Mouse (Mus musculus) left cerebral cortex, postnatal 4 days (tissue): ENCODE data around the gene Pacrg. TPM values are rescaled to one million over a fixed set of nuclear protein-coding genes. Genes with fewer than 3 reads are reported as not detected.

Experiments
- DNase-seq: peaks from one replicate; pipeline ENCODE4 v3.0.0-alpha.2; 2022
- intact Hi-C: fragments of 180-260 bp; cut with DNase I; formaldehyde crosslinking; loops from one replicate; pipeline ENCODE4 v1.15.1; 2025
- total RNA-seq, 2 experiments: library from RNA; stranded (reverse); gene quantifications; 2 replicates each; pipeline ENCODE4 v1.2.3; 2021

Gene Pacrg
- total RNA-seq, 2 experiments from 2014 or later, result 7.7 to 10.6 TPM

DNA sequence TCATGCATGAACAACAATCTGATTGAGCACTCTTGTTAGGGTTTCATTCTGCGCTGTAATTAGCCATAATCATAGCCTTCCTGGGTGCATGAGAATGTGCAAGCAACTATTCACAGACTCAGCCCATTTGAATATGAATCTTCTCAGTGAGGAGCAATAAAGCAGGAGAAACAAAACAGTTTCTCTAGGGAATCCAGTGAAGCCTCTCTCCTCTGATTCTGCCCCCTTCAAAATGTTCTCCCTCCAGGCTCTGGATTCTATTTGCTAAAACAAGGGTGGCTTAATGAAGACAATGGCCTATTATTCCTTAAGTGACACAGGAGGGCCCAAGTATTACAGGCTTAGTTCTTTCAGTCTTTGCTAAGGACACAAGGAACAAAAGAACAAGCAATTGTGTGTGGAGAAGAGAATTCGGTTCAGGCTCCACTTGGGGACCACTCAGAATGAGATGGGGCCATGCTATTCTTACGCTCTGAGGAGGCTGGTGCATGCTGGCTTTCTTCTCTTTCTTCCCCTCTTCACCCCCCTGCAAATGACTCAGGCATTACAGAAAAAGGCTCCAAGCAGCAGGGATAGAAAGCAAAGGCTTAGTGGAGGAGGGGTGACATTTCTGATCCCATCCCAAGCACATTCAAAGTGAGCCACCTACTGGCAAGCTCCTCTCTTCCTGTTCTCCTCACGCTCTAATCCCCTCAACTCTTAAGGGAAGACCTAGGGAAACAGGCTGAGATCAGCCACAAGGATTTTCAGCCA is 95.2 kb downstream of the Pacrg start:
- DNase-seq, result peak; percentile 67
- intact Hi-C loops, result loop anchor here (10.0 kb wide), 1 partner anchor 420 kb away; no protein-coding TSS in a partner anchor

DNA sequence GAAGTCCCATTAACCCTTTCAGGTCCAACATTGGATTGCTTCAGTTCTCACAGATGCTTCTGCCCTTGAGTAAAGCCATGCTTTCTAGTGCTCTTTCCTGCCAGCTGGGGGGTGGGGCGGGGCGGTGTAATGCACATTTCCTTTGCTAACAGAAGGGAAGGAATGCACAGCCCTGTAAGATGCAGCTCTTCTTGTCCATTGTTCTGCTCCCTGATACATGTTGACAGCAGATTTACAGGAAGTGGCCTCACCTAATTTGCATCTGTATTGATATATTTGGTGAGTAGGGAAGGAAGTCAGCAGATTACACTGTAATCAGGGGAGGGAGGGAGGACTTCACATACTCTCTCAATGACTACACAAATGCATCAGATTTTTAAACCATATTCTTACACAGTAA is 100.0 kb downstream of the Pacrg start:
- no peak for DNase-seq
- intact Hi-C loops, result loop anchor here (10.0 kb wide), 1 partner anchor 415 kb away; no protein-coding TSS in a partner anchor

DNA sequence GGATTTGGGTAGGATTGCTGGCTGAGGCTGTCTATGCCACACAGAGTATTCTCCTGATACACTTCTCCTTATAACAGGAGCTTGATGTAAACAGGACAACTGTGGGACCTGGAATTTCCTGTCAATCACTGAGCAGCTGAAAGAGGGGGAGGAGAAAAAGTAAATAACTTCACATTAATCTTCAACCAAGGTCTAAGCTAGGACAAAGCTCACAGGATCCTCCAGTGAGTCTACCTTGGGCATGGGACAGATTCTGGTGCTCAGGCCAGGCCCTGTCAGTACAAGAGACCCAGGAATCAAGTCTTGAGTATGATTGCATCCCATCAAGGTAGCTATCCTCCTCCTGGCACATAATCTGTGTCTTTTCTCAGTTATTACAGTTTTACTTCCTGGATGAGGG is 102.1 kb downstream of the Pacrg start:
- intact Hi-C loops, result no loop called here
- no peak for DNase-seq

DNA sequence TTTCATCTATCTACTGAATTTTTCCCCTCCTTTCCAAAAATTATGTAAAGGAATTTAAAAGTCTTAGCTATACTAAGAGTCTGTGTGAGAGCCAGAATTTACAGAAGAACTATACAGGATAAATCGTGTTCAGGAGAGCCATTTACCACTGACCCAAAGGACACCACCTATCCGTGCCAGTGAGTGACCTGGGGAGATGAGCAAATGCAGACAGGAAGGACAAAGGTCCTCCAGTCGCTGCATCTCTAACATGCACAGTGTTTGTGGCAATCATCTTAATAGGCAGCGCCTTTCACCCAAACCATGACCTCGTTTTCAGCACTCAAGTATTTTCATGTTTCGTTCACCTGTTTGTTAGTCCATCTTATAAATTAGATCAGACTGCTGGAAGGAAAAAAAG is 105.4 kb downstream of the Pacrg start:
- DNase-seq, result no peak
- intact Hi-C loops, result no loop called here

DNA sequence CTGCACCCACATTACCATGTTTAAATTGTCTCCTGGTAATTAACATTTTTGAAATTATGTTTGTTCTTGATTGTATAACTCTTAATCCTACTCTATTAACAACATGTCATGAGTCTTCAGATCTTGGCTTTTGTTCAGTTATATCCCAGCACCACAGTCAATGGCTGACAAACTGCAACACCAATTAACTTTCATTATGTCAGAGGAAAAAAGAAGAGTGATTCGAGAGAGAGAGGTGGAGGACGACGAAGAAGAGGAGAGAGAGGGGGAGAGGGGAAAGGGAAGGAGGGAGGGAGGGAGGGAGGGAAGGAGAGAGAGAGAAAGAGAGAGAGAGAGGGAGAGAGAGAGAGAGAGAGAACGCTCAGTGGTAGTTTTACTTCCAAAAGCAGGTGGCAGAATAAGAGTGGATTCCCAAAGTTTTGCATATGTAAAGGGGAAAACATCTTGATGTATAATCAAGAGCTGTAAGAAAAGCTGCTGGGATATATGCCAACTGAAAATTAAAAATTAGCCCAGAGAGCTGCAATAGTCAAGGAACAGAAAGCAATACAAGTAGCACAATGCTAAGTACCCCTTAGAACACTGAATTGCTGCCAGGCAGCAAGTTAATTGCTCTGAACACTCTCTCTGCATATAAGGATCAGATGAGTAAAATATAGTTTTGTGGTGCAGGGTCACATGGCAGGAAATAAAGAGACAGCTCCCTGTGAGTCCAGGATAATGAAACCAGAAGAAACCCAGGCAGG is 107.6 kb downstream of the Pacrg start:
- intact Hi-C loops, result no loop called here
- DNase-seq, result no peak

DNA sequence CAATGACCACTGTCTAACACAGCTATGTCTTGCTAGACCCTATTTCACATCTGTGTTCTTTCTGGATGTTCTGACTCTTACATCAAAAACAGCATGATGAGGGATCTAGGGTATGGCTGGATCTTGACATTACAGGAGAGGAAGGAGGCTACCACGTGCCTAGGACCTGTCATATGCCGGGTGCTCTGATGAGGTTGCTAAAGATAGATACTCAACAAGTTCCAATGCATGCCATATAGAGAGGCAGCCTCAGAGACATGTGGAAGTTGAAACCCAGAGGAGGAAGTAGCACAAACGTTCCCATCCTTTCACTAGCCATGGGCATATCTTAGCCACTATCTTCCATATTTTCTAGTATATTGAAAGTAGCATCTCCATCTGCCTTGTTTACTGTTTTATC is 115.3 kb downstream of the Pacrg start:
- DNase-seq, result no peak
- intact Hi-C loops, result no loop called here

DNA sequence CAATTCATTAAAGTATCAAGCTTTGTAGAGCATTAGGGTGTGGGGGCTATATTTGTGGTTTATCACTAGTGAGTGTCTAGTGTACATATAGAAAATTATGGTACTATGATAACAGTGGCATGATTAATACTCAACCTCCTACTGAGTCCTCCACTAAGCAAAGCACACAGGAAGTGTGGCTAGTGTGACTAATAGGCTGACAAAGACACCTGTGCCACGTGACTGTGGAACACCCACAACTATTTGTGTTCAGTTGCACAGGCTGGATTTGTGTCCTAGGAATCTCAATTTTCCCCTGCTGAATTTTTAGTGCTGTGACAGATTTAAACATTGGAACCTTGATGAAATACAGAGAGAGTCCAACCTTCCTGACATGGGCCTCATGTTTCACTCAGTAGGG is 118.5 kb downstream of the Pacrg start:
- no peak for DNase-seq
- intact Hi-C loops, result no loop called here

DNA sequence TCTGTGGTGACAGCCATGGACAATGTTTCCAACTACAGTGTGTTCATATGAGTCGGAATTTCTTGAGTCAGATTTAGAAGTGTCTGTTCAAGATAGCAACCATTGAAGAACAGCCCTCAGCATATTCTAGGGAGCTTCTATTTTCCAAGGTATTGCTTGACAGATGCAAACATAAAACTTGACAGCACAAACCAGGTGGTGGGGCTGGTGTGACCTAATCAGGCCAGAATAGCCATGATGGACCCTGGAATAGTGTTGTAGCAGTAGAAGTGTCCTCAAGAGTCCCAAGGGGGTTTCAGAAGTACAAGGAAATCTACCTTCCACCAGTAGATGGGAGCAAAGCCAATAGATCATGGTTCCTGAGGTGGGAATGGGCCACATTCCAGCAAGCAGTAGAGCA is 123.0 kb downstream of the Pacrg start:
- no peak for DNase-seq
- intact Hi-C loops, result no loop called here

DNA sequence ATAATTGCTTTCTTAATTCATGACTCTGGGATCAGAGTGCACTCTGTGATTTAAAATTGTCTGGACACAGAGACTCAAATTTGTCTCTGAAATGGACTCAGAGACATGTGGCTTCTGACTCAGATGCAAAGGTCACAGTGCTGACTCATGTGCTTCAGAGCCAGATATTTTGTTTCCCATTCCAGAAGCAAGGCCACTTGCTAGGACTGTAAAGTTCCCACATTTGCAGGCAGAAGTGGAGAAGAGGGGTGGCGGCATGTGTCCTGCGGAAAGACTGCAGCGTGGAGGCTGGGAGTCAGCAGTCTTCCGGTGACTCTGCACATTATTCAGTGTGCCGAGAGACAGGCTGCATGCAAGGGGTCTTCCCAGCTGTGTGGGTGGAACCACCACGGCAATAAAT is 137.3 kb downstream of the Pacrg start:
- intact Hi-C loops, result no loop called here
- no peak for DNase-seq

DNA sequence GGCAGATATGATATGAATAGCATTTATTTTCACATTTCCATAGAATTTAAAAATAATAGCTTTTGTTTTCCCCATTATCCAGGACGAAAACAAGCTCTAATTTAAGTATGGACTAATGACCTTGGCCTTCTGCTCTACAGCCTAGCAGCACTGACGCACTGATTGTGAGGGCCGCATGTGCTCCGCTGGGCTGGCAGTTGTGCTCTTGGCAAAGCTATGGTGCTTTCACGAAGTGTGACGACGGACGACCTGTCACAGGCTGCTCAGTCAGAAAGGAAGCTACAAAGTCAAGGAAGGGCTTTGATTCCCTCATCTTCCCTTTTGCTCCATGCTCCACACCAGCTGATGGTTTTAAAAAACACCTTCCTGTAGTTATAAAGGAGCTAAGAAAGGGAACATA is 142.1 kb downstream of the Pacrg start:
- peak; percentile 24 for DNase-seq
- intact Hi-C loops, result no loop called here

DNA sequence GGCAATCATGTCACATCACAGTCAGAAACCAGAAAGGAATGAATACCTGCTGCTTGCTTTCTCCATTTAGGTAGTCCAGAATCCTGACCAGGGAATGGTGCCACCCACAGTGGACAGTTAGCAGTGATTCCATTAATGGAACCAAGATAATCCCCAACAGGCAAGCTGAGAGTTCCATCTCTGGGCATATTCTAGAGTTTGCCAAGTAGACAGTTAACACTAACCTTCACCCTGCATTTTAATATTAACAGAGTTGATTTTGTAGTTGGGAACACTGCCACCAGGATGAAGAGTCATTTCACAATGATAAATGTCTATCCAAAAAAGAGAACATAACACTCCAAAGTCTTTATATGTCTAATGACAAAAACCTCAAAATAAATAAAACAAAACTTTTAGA is 144.7 kb downstream of the Pacrg start:
- intact Hi-C loops, result no loop called here
- no peak for DNase-seq

DNA sequence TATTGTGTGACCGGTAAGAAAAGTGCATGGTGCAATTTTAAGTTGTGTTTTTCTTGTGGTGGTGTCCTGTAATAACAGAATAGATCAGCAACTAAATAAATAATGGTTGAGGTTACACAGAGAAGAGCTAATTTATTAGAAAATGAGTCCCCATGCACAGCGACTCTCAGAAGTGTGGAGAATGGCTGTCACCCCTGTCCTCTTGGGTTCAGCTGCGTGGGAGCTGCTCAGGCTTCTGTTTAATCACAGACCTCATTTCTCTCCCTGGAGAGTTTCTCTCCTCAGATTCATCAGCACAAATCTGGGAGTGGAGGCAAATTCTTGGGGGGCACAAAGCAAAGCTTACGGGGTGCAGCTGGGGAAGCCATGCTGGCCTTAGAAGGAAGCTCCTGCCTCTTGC is 163.0 kb downstream of the Pacrg start:
- DNase-seq, result no peak
- intact Hi-C loops, result no loop called here

DNA sequence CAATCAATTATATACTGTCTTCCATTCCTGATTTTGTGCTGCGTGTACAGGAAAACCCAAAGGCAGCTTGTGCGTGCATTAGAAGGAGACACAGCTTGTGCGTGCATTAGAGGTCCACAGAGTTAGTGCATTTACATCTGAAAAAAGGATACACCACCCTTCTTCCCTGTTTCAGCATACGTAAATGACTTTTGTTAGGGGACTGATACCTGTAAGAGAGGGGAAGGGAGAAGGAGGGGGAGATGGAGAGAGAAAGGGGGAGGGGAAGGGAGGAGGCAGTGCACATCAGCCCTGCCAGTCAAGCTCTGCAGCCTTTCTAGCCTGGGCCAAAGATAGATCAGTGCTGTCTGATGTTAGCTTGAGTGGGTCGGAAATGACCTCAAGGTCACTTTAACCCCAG is 164.6 kb downstream of the Pacrg start:
- DNase-seq, result no peak
- intact Hi-C loops, result no loop called here

DNA sequence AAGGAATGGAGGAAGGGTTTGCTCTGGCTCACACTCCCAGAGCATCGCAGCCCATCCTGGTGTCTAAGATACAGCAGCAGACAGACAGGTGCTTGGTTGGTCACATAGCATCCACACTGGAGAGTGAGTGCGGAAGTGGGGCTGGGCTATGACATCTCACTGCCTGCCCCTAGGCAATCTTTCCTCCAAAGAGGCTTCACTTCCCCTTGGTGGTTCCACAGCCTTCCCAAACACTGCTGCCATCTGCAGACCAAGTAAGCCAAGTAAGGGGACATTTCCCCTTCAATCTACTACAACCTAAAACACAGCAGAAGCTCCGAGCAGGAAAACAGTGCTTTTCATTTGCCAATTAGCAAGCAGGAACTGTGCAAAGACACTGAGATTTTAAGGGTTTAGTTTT is 165.1 kb downstream of the Pacrg start:
- DNase-seq, result peak; percentile 11
- intact Hi-C loops, result no loop called here

DNA sequence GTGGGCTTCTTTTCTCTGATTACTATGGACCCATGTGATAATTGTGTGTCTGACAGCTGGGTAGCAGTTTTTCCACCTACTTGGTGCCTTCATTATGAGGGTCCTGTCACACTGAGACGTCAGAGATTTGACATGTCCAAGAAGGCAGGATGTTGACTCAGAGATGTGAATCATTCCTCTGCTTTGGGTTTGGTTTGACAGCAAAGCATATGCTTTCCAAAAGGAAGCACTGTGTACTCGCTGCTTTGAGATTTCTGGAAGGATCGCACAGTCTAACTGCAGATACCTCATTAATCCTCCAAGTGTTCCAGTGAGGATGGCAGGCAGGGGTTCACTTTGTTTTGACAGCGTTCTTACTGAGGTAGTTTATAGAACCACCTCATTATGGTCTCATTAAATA is 178.8 kb downstream of the Pacrg start:
- intact Hi-C loops, result no loop called here

DNA sequence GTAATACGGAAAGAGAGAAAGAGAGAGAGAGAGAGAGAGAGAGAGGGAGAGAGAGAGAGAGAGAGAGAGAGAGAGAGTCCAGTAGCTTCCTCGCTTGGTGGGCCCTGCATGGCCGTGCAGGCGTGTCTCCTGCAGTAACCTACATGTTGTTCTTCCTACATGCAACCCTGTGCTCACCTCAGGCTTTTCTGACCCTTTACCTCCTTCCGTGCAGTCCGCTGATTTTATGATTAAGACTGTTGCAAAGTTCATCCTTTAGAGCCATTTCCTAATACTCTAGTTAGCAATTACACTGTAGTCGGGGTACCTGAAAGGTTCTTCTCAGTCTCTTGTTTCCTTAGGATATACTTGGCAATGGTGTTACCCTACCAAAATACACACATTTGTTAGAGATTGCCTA is 196.5 kb downstream of the Pacrg start:
- DNase-seq, result no peak
- intact Hi-C loops, result no loop called here

More for the DNA sequence above, 178.8 kb downstream of the Pacrg start:
- DNase-seq, result no peak

DNA sequence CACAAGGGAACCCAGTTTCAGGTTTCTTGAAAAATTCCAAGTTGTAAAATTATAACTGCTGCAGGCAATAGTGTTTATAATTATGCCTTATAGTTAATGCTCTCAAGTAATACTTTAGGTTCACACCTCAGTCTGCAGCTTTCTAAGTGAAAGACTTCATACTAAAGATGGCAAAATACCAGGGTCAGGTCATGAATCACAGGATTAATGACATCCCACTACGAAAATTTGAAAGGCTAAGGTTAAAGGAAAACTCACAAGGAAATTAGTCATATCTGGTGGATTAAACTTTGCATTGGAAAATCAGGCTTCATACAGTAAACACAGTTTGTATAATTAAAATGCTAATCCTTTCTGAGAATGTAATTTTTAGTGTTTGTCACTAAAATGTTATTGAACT is 200.3 kb downstream of the Pacrg start:
- intact Hi-C loops, result no loop called here
- no peak for DNase-seq

DNA sequence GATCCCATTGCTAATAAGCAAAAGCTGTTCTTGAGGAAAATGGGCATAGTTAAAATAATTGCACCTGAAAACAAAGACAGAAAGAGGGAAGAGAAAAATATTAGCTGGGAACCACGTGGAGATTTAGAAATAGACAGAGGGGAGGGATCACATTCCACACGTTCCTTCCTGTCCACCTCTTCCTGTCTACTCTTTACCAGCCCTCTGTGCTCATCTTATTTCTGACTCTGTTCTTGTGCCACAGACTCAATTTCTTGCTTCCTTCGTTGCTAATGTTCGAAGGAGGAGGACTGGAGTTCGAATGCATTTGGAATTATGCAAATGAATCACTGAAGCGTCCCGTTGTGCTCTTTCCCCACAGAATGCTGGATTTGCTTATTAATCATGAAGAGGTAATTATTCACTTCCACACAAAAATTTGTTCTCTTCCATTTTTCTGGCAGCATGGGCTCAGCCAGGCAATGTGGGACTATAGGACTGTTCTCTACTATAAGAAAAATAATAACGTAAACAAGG is 204.1 kb downstream of the Pacrg start:
- intact Hi-C loops, result no loop called here
- DNase-seq, result no peak

DNA sequence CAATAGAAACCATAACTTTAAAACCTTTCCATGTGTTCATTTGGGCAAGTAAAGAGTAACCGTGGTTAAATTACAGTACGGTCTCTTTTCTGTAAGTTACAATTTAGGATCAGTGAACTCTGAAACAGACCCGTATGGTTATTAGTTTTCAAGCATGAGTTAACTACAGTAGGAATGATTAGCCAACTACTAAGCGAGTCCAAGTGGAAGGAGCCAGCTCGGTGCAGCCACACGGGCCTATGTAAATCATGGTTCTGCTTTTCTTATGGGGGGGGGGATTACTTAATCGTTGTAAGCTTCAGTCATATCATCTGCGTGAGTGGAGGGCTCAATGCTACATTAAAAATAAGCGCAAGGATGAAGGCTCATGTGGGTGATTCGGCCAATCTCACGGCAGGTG is 204.6 kb downstream of the Pacrg start:
- intact Hi-C loops, result no loop called here
- DNase-seq, result no peak

DNA sequence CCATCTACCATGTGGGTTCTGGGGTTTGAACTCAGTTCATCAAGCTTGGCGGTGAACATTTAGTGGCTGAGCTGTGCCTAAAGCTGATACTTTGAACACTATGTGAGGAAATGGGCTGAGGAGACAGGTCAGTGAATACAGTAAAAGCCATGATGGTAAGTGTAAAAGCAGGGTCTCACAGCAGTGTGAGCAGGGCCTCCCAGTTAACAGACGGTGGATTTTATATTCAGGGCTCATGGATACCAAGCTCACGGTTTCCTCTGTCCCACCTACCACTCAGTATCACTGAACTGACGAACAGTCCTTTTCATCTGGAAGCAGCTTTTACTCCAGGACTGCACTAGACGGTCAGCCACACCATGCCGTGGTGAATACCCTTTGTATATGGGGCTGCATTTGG is 205.1 kb downstream of the Pacrg start:
- intact Hi-C loops, result no loop called here
- no peak for DNase-seq

DNA sequence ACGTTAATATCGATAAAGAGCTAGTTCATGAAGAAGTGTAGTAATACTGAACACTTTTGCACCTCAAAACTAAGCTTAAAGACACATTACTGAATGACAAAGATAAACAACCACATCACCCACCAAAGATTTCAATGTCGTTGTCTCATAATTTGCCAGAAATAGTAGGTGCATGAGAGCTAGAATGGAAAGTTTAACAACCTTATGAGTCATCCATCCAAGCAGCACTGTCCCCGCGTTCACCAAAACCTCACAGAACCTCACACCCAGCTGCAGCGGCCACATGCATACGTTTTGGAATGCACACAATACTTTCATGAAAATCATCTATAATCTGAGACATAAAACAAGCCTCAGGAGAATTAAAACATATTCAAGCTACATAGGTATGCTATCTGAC is 206.3 kb downstream of the Pacrg start:
- intact Hi-C loops, result no loop called here
- DNase-seq, result no peak

DNA sequence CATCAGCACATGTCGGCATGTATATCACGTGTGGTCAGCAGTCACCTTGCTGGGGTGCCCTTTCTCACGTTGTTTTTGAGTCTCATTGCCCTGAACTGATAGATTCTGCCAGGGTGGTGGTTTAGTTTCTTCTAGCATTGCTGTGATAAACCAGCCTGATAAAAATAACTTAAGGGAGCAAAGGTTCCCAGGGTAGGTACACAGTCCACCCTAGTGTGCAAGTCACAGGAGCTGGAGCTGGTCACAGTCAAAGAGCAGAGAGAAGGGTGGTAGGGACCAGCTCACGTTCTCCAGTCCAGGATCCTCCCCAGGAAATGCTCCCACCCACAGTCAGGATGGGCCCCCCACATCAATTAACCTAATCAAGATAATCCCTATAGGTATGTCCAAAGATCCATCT is 211.9 kb downstream of the Pacrg start:
- DNase-seq, result no peak
- intact Hi-C loops, result no loop called here
